Mouse (Mus musculus) intestine, postnatal 0 days (tissue): ENCODE measurements around the gene Scube2. TPM values are rescaled to one million over a fixed set of nuclear protein-coding genes. Genes with fewer than 3 reads are reported as not detected.

Source experiments
- ATAC-seq: fragments of 200-750 bp; cut with Nextera tagmentation; 2 replicates; pipeline ENCODE4 v1.8.0; 2017; ENCODE audit warnings: mild to moderate bottlenecking, moderate TSS enrichment, moderate library complexity
- H3K27ac ChIP-seq: fragments of 300-500 bp; sonication (generic); 2 replicates; pipeline ENCODE4 v1.5.1; 2014; ENCODE audit warnings: mild to moderate bottlenecking, low read depth, low read length, moderate library complexity
- H3K27me3 ChIP-seq: fragments of 300-500 bp; sonication (generic); replicated peaks from 2 replicates; pipeline ENCODE4 v1.6.1; 2014; ENCODE audit warnings: low read length, mixed read lengths; ENCODE audit not compliant: control insufficient read depth, insufficient read depth
- H3K36me3 ChIP-seq: fragments of 300-500 bp; sonication (generic); 2 replicates; pipeline ENCODE4 v1.6.1; 2014; ENCODE audit warnings: mild to moderate bottlenecking, moderate library complexity; ENCODE audit not compliant: control insufficient read depth, insufficient read depth
- H3K4me1 ChIP-seq: fragments of 300-500 bp; sonication (generic); replicated peaks from 2 replicates; pipeline ENCODE4 v1.6.1; 2014; ENCODE audit warnings: antibody characterized with exemption, low read length, mixed read lengths; ENCODE audit not compliant: control insufficient read depth, insufficient read depth
- H3K4me2 ChIP-seq: fragments of 300-500 bp; sonication (generic); replicated peaks from 2 replicates; pipeline ENCODE4 v1.6.1; 2014; ENCODE audit warnings: low read depth, mild to moderate bottlenecking, moderate library complexity
- H3K4me3 ChIP-seq: fragments of 300-500 bp; sonication (generic); 2 replicates; pipeline ENCODE4 v1.5.1; 2014; ENCODE audit warnings: low read depth, low read length
- H3K9ac ChIP-seq: fragments of 300-500 bp; sonication (generic); 2 replicates; pipeline ENCODE4 v1.6.1; 2014; ENCODE audit warnings: mild to moderate bottlenecking, low read depth, low read length
- H3K9me3 ChIP-seq: fragments of 300-500 bp; sonication (generic); 2 replicates; pipeline ENCODE4 v1.6.1; 2016; ENCODE audit warnings: mixed run types; ENCODE audit not compliant: control insufficient read depth
- CTCF ChIP-seq: sonication (generic); IDR thresholded peaks from 2 replicates; pipeline ENCODE4 v1.5.1; 2016; ENCODE audit warnings: low read depth, mild to moderate bottlenecking, control low read depth, antibody characterized with exemption, moderate library complexity
- WGBS: fragments of 180-500 bp; shearing (Covaris S2); extraction: QIAGEN DNeasy Blood & Tissue Kit; methylation state at CpG from one replicate; pipeline ENCODE4 v1.1.7; 2014; 5-methylcytosine and 5-hydroxymethylcytosine counted together
- polyA plus RNA-seq: library from polyadenylated mRNA; unstranded; fragments of >200 nt; fragmentation: Nextera tagmentation; extraction: Ambion mirVana; gene quantifications from 2 replicates; pipeline ENCODE4 v1.2.1, GENCODE M21; 2015

Gene Scube2
- polyA plus RNA-seq, 1 experiment from 2014 or later = 2.6 TPM

DNA sequence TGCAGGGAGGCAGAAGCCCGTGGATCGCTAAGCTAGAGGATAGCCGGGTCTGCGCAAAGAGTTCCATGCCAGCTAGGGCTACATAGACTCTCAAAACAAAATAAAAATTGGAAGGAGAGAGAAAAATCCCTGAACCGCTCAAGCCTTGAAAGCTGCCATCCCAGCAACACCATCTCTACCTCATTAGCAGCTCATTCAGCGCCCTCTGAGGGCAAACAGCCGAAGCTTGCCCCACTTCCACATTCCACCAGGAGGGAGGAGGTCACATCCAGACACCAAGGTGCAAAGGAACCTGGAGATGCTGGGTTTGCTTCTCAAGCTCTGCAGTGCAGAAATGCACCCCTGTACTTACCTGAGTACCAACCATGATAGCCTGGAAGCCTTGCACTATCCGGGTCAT, 10.6 kb upstream of the Scube2 start:
- Histone ChIP-seq H3K27ac (no peak overlapping the region), H3K9ac (no peak overlapping the region), H3K27me3 (no peaks in the 10 kb centered on the region), H3K4me1 (no peaks in the 10 kb centered on the region), H3K9me3 (no peaks in the 10 kb centered on the region), H3K4me3 (no peak overlapping the region), H3K36me3 (no peaks in the 10 kb centered on the region), H3K4me2 (no peak overlapping the region)
- WGBS = 69% methylated on average over 8 of the region's 8 CpGs
- ATAC-seq = no peak
- TF ChIP-seq CTCF = peak; percentile 14; the same call in 1 of the 2 replicates

DNA sequence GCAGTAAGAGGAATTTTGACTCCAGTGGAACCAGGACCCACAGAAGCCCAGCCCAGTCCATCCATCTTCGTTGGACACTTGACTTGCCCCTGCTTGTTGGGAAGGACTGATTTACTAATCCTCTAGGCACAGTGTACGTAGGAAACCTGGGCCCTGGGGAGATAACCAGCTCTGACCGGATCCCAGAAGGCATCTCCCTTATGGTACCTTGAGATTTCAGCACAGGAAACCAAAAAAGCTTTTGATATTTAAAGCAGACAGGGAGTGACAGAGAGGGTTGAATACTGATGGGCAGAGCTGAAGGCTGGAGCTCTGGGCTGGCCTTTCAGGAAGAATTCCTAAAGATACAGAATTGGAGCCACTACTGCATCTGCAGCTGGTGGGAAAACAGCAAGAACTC, 10.1 kb upstream of the Scube2 start:
- no peaks in the 10 kb centered on the region for H3K4me1 ChIP-seq
- H3K4me2 ChIP-seq = no peak overlapping the region
- ATAC-seq = no peak
- no peak overlapping the region for H3K4me3 ChIP-seq
- H3K9me3 ChIP-seq = no peaks in the 10 kb centered on the region
- no peaks in the 10 kb centered on the region for H3K27me3 ChIP-seq
- H3K36me3 ChIP-seq = no peaks in the 10 kb centered on the region
- WGBS = 60% methylated on average over 3 of the region's 3 CpGs
- H3K9ac ChIP-seq = no peak overlapping the region
- no peak for TF ChIP-seq CTCF
- no peak overlapping the region for H3K27ac ChIP-seq

DNA sequence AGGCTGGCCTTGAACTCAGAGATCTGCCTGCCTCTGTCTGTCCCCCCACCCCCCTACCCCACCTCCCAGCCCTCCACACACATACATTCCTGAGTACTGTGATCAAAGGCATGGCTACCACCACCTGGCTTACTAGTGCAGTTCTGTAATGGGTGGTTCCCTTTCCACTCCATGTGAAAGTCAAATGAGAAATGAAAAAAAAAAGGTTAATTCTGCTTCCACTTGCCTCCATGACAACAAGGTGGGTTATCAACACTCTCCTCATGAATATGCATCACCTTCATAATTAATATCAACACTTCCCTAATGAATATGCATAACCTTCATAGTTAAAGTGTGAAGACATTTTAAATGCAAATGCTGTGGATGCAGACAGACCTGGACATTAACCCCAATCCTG, 9.6 kb upstream of the Scube2 start:
- H3K4me1 ChIP-seq = no peaks in the 10 kb centered on the region
- no peak overlapping the region for H3K27ac ChIP-seq
- no peak overlapping the region for H3K9ac ChIP-seq
- no peak for ATAC-seq
- no peak overlapping the region for H3K4me2 ChIP-seq
- H3K36me3 ChIP-seq = no peaks in the 10 kb centered on the region
- no peak overlapping the region for H3K4me3 ChIP-seq
- no peaks in the 10 kb centered on the region for H3K27me3 ChIP-seq
- TF ChIP-seq CTCF = no peak
- no peaks in the 10 kb centered on the region for H3K9me3 ChIP-seq

DNA sequence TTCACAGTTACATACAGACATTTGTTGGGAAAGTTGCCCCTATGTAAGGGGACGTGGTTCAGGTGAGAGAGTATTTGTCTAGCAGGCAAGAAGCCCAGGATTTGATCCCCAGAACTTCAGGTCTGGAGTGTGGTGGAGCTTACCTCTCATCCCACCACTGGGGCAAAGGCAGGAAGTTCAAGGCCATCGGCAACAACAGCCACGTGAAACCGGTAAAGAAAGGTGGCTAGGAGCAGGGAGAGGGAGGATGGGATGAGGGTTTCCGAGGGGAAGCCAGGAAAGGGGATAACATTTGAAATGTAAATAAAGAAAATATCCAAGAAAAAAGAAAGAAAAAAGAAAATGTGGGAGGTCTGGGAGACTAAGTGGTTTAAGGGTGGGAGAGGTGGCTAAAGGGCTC, 7.7 kb upstream of the Scube2 start:
- Histone ChIP-seq H3K9ac (no peak overlapping the region), H3K4me3 (no peak overlapping the region), H3K27me3 (no peaks in the 10 kb centered on the region), H3K27ac (no peak overlapping the region), H3K4me1 (no peaks in the 10 kb centered on the region), H3K9me3 (no peaks in the 10 kb centered on the region), H3K4me2 (no peak overlapping the region), H3K36me3 (no peaks in the 10 kb centered on the region)
- 57% methylated on average over 5 of the region's 5 CpGs for WGBS
- TF ChIP-seq CTCF = no peak
- no peak for ATAC-seq

DNA sequence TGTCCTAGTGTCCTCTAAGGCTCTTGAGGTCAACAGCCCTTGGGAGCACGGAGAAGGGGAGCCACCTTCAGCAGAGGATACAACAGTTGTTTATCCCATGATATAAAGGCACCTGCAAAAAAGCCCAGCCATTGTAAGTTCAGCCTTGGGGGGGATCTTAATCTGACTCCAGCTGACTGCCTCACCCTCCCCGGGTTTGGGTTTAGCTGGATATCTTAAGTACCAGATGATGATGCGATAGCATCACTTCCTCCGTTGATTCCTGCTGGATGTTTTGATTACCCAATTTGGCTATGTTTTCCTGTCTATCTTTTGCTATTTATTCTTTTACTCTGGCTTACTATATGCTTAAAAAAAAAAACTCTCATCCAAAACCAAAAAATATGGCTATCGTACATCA, 5.8 kb upstream of the Scube2 start:
- Histone ChIP-seq H3K27me3 (no peaks in the 10 kb centered on the region), H3K9me3 (no peaks in the 10 kb centered on the region), H3K4me3 (no peak overlapping the region), H3K4me2 (no peak overlapping the region), H3K36me3 (no peaks in the 10 kb centered on the region), H3K27ac (no peak overlapping the region), H3K4me1 (no peaks in the 10 kb centered on the region), H3K9ac (no peak overlapping the region)
- no peak for ATAC-seq
- no peak for TF ChIP-seq CTCF
- 77% methylated on average over 5 of the region's 5 CpGs for WGBS

DNA sequence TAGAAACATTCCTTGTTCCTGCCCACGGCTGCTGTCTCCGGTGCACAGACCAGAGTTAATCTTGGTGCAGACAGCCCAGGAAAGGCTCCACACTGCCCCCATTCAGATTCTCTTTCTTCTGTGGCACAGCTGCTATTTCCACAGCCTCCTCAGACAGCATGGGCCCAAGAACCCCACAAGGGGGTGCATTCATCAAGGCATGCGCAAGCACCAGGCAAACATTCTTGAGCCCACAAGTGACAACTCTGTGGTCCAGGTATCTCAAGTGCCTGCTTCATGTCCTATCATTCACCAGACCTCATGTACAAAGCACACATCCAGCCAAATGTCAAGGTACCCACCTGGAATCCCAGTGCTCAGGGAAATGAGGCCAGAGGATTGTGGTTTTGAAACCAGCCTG, 3.0 kb upstream of the Scube2 start:
- no peak overlapping the region for H3K9ac ChIP-seq
- TF ChIP-seq CTCF = peak; percentile 51
- no peak for ATAC-seq
- H3K4me2 ChIP-seq = no peak overlapping the region
- H3K4me1 ChIP-seq = no peaks in the 10 kb centered on the region
- peaks cover 19% of the 10 kb centered on the region for H3K27me3 ChIP-seq
- no peaks in the 10 kb centered on the region for H3K9me3 ChIP-seq
- no peak overlapping the region for H3K4me3 ChIP-seq
- WGBS = 44% methylated on average over 3 of the region's 3 CpGs
- no peaks in the 10 kb centered on the region for H3K36me3 ChIP-seq
- H3K27ac ChIP-seq = no peak overlapping the region

DNA sequence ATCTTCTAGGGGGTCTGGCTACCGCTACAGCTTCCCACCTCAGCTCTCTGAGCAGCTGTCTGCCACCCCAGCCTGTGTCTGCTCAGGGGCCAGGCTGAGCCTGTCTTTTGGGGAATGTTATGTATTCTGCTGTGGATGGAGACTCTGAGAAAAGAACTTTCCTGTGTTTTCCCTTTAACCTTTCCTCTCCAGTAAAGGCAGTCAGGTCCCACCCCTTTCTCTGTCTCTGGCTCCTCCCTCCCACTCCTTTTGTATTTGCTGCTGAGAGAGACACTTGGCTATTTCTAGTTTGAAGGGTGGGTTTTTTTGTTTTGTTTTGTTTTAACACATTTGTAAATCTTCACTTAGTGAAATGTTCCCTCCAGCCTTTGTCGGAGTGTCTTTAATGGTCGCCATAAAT, 1.2 kb upstream of the Scube2 start:
- TF ChIP-seq CTCF = no peak
- H3K4me2 ChIP-seq = no peak overlapping the region
- peaks cover 19% of the 10 kb centered on the region for H3K27me3 ChIP-seq
- no peak overlapping the region for H3K9ac ChIP-seq
- no peaks in the 10 kb centered on the region for H3K36me3 ChIP-seq
- H3K9me3 ChIP-seq = no peaks in the 10 kb centered on the region
- WGBS = 74% methylated on average over 3 of the region's 3 CpGs
- ATAC-seq = no peak
- no peak overlapping the region for H3K27ac ChIP-seq
- H3K4me3 ChIP-seq = no peak overlapping the region
- H3K4me1 ChIP-seq = no peaks in the 10 kb centered on the region
